Mouse (Mus musculus) gastrocnemius, adult 2 months (tissue): ENCODE data around the gene Cradd. TPM values are rescaled to one million over a fixed set of nuclear protein-coding genes. Genes with fewer than 3 reads are reported as not detected.

Experiments used
- DNase-seq: peaks from one replicate; pipeline ENCODE4 v3.0.0; 2022
- H3K27ac ChIP-seq: fragments of 200-600 bp; 2 replicates; pipeline ENCODE4 v1.8.1; 2022; ENCODE audit warnings: mild to moderate bottlenecking
- H3K4me3 ChIP-seq: fragments of 200-600 bp; 2 replicates; pipeline ENCODE4 v1.8.1; 2022; ENCODE audit warnings: mild to moderate bottlenecking, moderate library complexity
- CTCF ChIP-seq: fragments of 200-600 bp; IDR thresholded peaks from 2 replicates; pipeline ENCODE4 v1.8.1; 2022; ENCODE audit warnings: antibody characterized with exemption, mild to moderate bottlenecking, moderate library complexity
- intact Hi-C: fragments of 180-260 bp; cut with DNase I; formaldehyde crosslinking; loops from one replicate; pipeline ENCODE4 v1.15.1; 2025
- total RNA-seq, 2 experiments: library from RNA; stranded (reverse); gene quantifications; 2 replicates each; pipeline ENCODE4 v1.2.3; 2021

Cradd gene
- total RNA-seq, 2 experiments from 2014 or later = 8.6 to 9.8 TPM

GRCm38 (mm10) chr10:95298504-95298903, 25.4 kb downstream of the Cradd start:
- Histone ChIP-seq H3K27ac (peak overlapping the region; percentile 90), H3K4me3 (no peak overlapping the region)
- no peak for DNase-seq
- intact Hi-C loops = loop anchor here (2.0 kb wide), 1 partner anchor 14 kb away; no protein-coding TSS in a partner anchor
- TF ChIP-seq CTCF = no peak

- TF ChIP-seq CTCF = no peak
- peak overlapping the region; percentile 90 for H3K27ac ChIP-seq
- DNase-seq = peak; percentile 85
- intact Hi-C loops = loop anchor here (2.0 kb wide), 2 partner anchors 15 to 29 kb away; no protein-coding TSS in a partner anchor
- peak overlapping the region; percentile 50 for H3K4me3 ChIP-seq
Observed at GRCm38 (mm10) chr10:95297690-95298104, 26.2 kb downstream of the Cradd start.

GRCm38 (mm10) chr10:95297024-95297423, 26.9 kb downstream of the Cradd start:
- Histone ChIP-seq H3K4me3 (peak overlapping the region; percentile 50), H3K27ac (peak overlapping the region; percentile 90)
- intact Hi-C loops = loop anchor here (2.0 kb wide), 1 partner anchor 28 kb away; no protein-coding TSS in a partner anchor
- no peak for TF ChIP-seq CTCF
- DNase-seq = no peak

GRCm38 (mm10) chr10:95293261-95293660, 30.7 kb downstream of the Cradd start:
- peak; percentile 43 for DNase-seq
- no peak for TF ChIP-seq CTCF
- no peak overlapping the region for H3K27ac ChIP-seq
- intact Hi-C loops = no loop called here
- H3K4me3 ChIP-seq = no peak overlapping the region

- no peak for DNase-seq
- Histone ChIP-seq H3K27ac (no peak overlapping the region), H3K4me3 (no peak overlapping the region)
- TF ChIP-seq CTCF = no peak
- intact Hi-C loops = no loop called here
Observed at GRCm38 (mm10) chr10:95292269-95292668, 31.7 kb downstream of the Cradd start.

GRCm38 (mm10) chr10:95291133-95291876, 32.6 kb downstream of the Cradd start:
- no peak for TF ChIP-seq CTCF
- intact Hi-C loops = no loop called here

GRCm38 (mm10) chr10:95289819-95290218, 34.1 kb downstream of the Cradd start:
- Histone ChIP-seq H3K27ac (no peak overlapping the region), H3K4me3 (no peak overlapping the region)
- intact Hi-C loops = no loop called here
- DNase-seq = no peak
- no peak for TF ChIP-seq CTCF

More at GRCm38 (mm10) chr10:95291133-95291876, 32.6 kb downstream of the Cradd start:
- H3K27ac ChIP-seq = no peak overlapping the region
- H3K4me3 ChIP-seq = no peak overlapping the region
- DNase-seq = no peak

GRCm38 (mm10) chr10:95288206-95288605, 35.7 kb downstream of the Cradd start:
- H3K27ac ChIP-seq = no peak overlapping the region
- no peak for DNase-seq
- no peak for TF ChIP-seq CTCF
- intact Hi-C loops = no loop called here
- no peak overlapping the region for H3K4me3 ChIP-seq

GRCm38 (mm10) chr10:95287351-95287750, 36.6 kb downstream of the Cradd start:
- intact Hi-C loops = no loop called here

GRCm38 (mm10) chr10:95283434-95283833, 40.5 kb downstream of the Cradd start:
- H3K27ac ChIP-seq = no peak overlapping the region
- no peak for TF ChIP-seq CTCF
- intact Hi-C loops = no loop called here

More at GRCm38 (mm10) chr10:95287351-95287750, 36.6 kb downstream of the Cradd start:
- Histone ChIP-seq H3K27ac (no peak overlapping the region), H3K4me3 (no peak overlapping the region)
- no peak for DNase-seq
- no peak for TF ChIP-seq CTCF

GRCm38 (mm10) chr10:95281996-95282395, 41.9 kb downstream of the Cradd start:
- intact Hi-C loops = no loop called here
- no peak for TF ChIP-seq CTCF
- DNase-seq = no peak
- Histone ChIP-seq H3K27ac (no peak overlapping the region), H3K4me3 (no peak overlapping the region)

More at GRCm38 (mm10) chr10:95283434-95283833, 40.5 kb downstream of the Cradd start:
- no peak for DNase-seq
- no peak overlapping the region for H3K4me3 ChIP-seq

- DNase-seq = no peak
- intact Hi-C loops = no loop called here
- Histone ChIP-seq H3K4me3 (no peak overlapping the region), H3K27ac (no peak overlapping the region)
- no peak for TF ChIP-seq CTCF
Observed at GRCm38 (mm10) chr10:95281466-95281990, 42.4 kb downstream of the Cradd start.

GRCm38 (mm10) chr10:95280327-95280726, 43.6 kb downstream of the Cradd start:
- intact Hi-C loops = no loop called here
- H3K27ac ChIP-seq = no peak overlapping the region
- TF ChIP-seq CTCF = no peak
- DNase-seq = peak; percentile 81
- H3K4me3 ChIP-seq = no peak overlapping the region
